Mouse (Mus musculus) cerebral cortex, adult 2 months (tissue): ENCODE data around the gene Ptbp1.

ENCODE experiments used
- WGBS: fragments of 180-500 bp; shearing (Covaris S2); methylation state at CpG from one replicate; pipeline ENCODE4 v1.1.7; 2018; 5-methylcytosine and 5-hydroxymethylcytosine counted together

Ptbp1 gene

DNA sequence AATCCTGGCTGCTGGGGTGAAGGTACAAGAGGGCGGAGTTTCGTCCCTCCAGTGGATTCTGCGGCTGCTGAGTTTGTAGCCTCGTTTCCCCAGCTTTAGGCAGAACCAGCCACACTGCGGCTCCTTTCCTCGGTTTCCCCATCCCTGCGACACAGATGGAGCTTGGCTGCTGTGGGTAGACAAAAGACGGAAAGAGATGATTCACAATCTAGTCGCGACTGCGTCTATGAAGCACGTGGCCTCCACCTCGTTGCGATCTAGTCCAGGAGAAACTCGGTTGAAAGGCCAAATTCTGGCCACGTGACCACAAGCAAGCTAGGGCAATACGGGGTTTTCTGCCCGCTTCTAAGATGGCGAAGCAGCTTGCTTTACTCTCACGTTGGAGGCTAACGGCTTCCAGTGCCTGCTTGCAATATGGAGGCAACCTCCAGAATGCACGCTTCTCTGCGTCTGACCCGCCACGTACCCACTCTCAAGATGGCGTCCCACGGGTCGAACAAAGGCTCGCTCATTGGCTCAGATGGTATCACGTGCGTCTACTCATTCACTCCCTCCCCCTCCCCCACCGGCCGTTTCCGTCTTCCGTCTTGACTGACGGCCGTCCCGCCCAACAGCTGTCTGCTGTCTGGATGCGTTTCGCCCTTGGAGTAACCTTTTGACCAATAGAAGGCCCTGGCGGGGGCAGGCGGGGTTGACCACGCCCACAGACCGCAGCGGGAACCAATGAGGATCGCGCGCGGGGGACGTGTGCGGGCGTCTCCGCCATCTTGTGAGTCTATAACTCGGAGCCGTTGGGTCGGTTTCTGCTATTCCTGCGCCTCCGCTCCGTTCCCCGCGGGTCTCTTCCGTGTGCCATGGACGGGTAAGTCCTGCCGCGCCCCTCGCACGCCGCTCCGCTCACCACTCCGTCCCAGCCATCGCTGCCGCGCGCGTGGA is at the start of gene Ptbp1:
Ptbp1 (plus strand) TSS at position 568 of the 936 bp plus-strand sequence.
- under 1% methylated on average over 75 of the region's 75 CpGs for WGBS

DNA sequence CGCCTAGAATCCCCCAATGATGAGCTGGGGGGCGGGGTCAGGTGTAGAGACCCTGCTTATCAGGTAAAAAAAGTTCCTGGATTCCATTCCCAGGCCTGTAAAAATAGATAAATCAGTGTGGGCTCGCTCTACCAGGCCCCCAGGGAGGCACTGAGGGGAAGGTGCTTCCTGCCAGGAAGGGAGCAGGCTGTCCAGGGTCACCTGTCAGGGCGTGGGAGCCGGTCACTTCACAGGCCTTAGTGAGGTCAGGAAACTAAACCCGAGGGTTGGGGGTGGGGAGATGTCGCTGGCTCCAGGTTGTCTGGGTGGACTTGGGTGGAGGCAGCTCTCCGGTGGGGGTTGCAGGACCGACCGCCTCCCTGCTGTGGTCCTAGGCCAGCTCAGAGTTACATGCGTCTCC is 48.6 kb upstream of the Ptbp1 start:
- WGBS: 61% methylated on average over 11 of the region's 11 CpGs

- 87% methylated on average over 9 of the region's 9 CpGs for WGBS
Observed at GRCm38 (mm10) chr10:79806331-79806730, 47.9 kb upstream of the Ptbp1 start.

DNA sequence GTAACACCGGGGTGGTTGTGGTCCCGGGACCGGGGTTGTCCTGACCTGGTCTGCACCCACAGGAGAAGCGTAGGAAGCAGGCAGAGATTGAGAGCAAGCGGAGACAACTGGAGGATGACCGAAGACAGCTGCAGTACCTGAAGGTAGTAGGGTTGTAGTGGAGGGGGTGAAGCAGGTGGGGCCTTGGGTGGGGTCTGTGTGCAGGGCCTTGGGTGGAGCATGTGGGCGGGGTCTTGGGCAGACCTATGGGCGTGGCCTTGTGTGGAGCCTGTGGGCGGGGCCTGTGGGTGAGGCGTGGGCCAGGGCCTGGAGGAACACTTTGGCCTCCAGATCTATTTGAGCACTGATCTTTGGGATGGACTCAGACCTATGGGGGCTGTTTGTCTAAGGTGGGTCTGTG is 47.3 kb upstream of the Ptbp1 start:
- 79% methylated on average over 10 of the region's 10 CpGs for WGBS

GRCm38 (mm10) chr10:79807826-79808225 is 46.4 kb upstream of the Ptbp1 start:
- WGBS: 63% methylated on average over 11 of the region's 11 CpGs

- WGBS: 73% methylated on average over 11 of the region's 11 CpGs
Observed at GRCm38 (mm10) chr10:79808728-79809127, 45.5 kb upstream of the Ptbp1 start.

- 31% methylated on average over 15 of the region's 15 CpGs for WGBS
Observed at GRCm38 (mm10) chr10:79811736-79812637, 42.2 kb upstream of the Ptbp1 start.

DNA sequence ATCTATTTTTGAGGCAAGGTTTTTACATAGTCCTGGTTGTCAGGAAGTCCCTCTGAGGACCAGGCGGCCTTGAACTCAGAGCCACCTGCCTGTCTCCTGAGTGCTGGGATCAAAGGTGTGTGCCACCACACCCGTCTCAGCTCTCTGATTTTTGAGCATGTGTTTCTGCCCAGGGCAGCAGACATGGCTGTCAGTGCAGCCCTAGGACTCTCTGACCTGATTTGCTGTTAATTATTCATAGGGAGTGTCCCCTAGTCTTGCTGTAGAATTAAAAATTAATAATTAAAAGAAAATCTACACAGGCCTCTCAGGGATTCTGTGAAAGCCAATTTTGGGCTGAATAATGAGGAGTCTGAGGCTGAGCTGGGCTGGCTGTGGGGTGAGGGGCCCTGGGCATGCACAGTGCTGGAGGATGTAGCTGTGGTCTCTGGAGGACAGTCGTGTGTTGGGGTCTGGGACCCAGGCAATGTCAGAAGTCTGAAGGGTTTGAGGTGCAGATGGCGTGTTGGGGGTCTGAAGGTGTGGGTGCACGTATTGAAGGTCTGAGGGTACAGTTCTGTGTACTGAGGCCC is 39.9 kb upstream of the Ptbp1 start:
- 89% methylated on average over 5 of the region's 5 CpGs for WGBS

- 85% methylated on average over 12 of the region's 12 CpGs for WGBS
Observed at GRCm38 (mm10) chr10:79815671-79816494, 38.3 kb upstream of the Ptbp1 start.

- WGBS: 74% methylated on average over 2 of the region's 2 CpGs
Observed at GRCm38 (mm10) chr10:79817111-79817510, 37.1 kb upstream of the Ptbp1 start.

GRCm38 (mm10) chr10:79818225-79818624 is 36.0 kb upstream of the Ptbp1 start:
- 61% methylated on average over 4 of the region's 4 CpGs for WGBS

- WGBS: 90% methylated on average over 17 of the region's 17 CpGs
Observed at GRCm38 (mm10) chr10:79819606-79820005, 34.6 kb upstream of the Ptbp1 start.

- 86% methylated on average over 8 of the region's 8 CpGs for WGBS
Observed at GRCm38 (mm10) chr10:79820277-79820676, 34.0 kb upstream of the Ptbp1 start.

DNA sequence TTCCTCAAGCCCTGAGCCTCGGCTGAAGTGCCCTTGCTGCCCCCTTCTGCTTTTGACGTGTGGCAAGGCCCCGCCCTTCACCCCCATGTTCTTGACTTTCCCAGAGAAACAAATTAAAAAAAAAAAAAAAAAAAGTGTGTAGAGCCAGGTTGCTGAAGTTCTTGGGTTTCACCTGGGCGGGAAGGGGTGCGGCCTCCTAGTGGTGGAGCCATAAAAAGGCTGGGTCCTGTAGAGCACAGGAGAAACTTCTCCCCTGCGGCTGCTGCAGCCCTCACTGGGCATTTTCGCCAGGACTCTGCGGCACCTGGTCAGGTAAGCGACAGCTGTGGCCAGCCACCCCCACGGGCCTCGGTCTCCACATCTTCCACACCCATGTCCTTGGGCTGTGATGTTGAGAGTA is 33.4 kb upstream of the Ptbp1 start, which contains the start of gene Misp:
Misp (plus strand) TSS at position 208 of the 400 bp plus-strand sequence.
- 73% methylated on average over 11 of the region's 11 CpGs for WGBS

DNA sequence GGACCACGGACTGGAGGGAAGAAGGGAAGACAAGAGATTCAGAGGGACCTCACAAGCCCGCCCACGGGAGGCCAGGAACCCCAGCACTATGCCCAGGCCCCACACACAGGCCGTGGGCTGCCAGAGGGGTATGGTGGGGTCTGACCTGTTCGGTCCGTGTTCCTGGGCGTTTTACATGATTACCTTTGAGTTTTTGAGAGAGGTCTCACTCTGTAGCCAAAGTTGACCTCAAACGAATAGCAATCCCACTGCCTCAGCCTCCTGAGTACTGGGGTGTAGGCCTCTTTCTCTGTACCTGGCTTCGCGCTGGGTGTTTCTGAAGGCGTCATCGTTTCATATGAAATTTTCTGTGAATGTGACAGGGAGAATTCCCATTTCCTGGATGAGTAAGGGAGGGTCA is 32.5 kb upstream of the Ptbp1 start:
- WGBS: 84% methylated on average over 12 of the region's 12 CpGs

DNA sequence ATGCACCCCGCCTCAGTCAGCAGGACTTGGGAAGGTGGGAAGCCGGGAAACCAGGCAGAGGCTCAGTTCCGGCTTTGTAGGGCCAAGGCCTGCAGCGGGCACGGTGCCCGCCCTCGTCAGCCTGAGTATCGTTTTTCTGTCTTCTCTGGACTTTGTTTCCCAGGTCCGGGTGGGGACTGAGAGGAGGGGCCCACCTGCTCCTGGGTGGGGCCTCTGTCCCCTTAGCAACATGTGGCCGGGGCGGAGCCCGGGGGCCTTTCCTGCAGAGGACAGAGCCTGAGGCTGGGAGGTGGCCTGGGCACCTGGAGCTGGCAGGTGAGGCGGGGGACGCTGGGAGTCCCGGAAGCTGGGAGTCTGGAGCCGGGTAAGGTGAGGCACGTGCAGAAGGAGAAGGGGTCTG is 31.9 kb upstream of the Ptbp1 start:
- WGBS: 35% methylated on average over 17 of the region's 17 CpGs

- 80% methylated on average over 6 of the region's 6 CpGs for WGBS
Observed at GRCm38 (mm10) chr10:79823011-79823410, 31.2 kb upstream of the Ptbp1 start.

DNA sequence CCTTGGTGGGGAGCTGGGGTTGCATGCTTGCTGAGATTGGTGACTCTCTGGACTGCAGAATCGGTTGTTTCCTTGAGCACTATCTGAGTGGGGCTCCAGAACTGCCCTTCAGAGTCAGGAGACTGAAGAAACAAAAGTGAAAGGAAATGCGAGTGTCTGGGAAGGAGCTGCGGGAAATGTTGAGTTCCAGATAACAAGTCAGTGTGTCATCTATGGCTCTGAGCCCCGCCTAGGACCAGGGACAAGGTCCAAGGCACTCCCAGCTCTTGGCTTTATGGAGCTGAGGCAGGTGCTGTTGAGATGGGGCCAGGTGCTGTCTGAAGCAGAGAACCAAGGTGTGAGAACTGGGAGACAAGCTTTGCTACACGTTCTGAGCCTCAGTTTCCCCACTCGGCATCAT is 29.8 kb upstream of the Ptbp1 start:
- 69% methylated on average over 6 of the region's 6 CpGs for WGBS

- 90% methylated on average over 3 of the region's 3 CpGs for WGBS
Observed at GRCm38 (mm10) chr10:79831583-79831982, 22.6 kb upstream of the Ptbp1 start.

DNA sequence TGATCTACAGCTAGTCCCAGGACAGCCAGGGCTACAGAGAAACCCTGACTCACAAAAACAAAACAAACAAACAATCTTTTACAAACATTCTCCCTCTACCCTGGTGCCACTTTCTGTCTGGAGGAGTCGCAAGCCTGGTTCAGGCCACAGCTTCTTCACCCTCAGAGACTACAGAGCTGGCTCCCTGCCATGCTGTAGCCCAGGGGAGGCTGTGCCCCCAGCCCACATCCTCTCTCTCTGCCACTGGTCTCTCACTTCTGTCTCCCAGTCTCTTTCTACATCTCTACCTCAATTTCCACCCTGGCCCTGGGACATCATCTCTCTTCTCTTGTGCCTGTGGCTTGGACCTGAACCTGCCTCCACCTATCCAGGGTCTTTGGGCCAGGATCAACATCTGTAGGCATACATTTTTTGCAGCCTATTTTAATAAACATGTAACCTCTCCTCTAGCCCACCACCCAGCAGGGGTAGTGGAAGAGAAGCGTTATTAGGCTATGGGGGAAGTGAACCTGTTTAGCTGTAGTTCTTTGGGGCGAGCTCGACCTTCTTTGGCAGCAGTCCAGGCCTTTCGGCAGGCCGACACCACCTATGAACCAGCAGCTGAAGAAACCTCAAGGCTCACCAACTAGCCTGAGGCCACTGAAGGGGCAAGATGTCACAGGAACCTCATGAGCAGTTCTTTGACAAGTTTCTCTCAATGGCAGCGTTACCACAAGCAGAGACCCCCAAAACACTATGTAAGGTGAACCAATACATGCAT is 22.0 kb upstream of the Ptbp1 start:
- 65% methylated on average over 7 of the region's 7 CpGs for WGBS
